ENCODE assay signal across 10 mouse cellular contexts in the genomic region with DNA sequence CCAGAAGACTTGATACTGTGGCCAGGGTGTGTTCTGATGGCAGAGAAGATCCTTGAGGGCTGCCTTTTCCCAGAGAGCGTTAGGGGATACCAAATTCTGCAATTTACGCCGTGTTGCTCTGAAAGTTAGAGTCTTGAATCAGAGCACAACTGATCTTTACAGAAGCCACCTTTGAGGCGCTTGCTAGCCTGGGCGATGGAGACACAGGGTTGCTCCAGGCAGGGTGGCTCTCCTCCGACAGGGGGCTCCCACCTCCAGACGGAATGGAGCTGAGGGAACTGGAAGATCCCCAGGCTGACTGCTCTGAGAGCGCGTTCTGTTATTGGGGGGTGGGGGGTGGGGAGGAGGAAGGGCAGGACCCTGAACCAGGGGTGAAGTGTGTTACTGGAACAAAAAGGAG. TPM values are rescaled to one million over a fixed set of nuclear protein-coding genes. Genes with fewer than 3 reads are reported as not detected.
DNase-seq lines count a peak whose midpoint lies in the region; ATAC-seq and TF ChIP-seq lines count a peak whose summit lies in the region.
"Had no signal": no experiment of that assay in that cellular context is flagged by ENCODE, and none has a peak within 500 bp of the region (broad histone marks: within the 10 kb centered on the region; RNA-seq: fewer than 3 reads in every experiment).

No protein-coding gene starts in this region.

- 2% methylated on average over 9 of the region's 9 CpGs for WGBS in forebrain, embryonic 10.5 days
- WGBS in hindbrain, postnatal 0 days, result 1% methylated on average over 9 of the region's 9 CpGs
- 4% methylated on average over 9 of the region's 9 CpGs for WGBS in limb, embryonic 10.5 days

- intact Hi-C loops in gastrocnemius, adult 2 months (cut with DNase I), result loop anchor here (5.0 kb wide), 1 partner anchor 41 kb away; no protein-coding TSS in a partner anchor

- peak overlapping the region; percentile 77 for H3K4me3 ChIP-seq in gastrocnemius, adult 2 months
- H3K4me3 ChIP-seq in forebrain, embryonic 10.5 days, result peak overlapping the region; percentile 72
- H3K4me3 ChIP-seq in hindbrain, postnatal 0 days (ENCODE audit: low read length), result peak overlapping the region; percentile 53
- H3K4me3 ChIP-seq in limb, embryonic 10.5 days, result peak overlapping the region; percentile 61; the same call in 1 of the 2 replicates

- H3K4me1 ChIP-seq in forebrain, embryonic 10.5 days, result peaks cover 24% of the 10 kb centered on the region
- no peaks in the 10 kb centered on the region for H3K4me1 ChIP-seq in hindbrain, postnatal 0 days (ENCODE audit: insufficient read depth, low read length)
- H3K4me1 ChIP-seq in limb, embryonic 10.5 days, result peaks cover 13% of the 10 kb centered on the region

- H3K9me3 ChIP-seq in forebrain, embryonic 10.5 days, result no peaks in the 10 kb centered on the region
- H3K9me3 ChIP-seq in hindbrain, postnatal 0 days (ENCODE audit: low read length), result no peaks in the 10 kb centered on the region
- H3K9me3 ChIP-seq in limb, embryonic 10.5 days (replicated peaks), result no peaks in the 10 kb centered on the region
- H3K9me3 ChIP-seq: liver, embryonic 15.5 days had no signal

- no peak; the same call in 1 of the 2 replicates for ATAC-seq in hindbrain, postnatal 0 days

- peak overlapping the region; percentile 96 for H3K4me2 ChIP-seq in hindbrain, postnatal 0 days (ENCODE audit: low read depth, low read length)

- DNase-seq in gastrocnemius, adult 2 months, result peak; percentile 55
- no peak for DNase-seq in gastrocnemius, postnatal 4 days (ENCODE audit: low spot score in 2 of 2)
- peak; percentile 64 for DNase-seq in Muller cell, postnatal 12 days (ENCODE audit: inconsistent ontology term)
- DNase-seq in forebrain, embryonic 10.5 days (ENCODE audit: extremely low spot score, low spot score), result peak; percentile 32
- peak; percentile 49 for DNase-seq in hindbrain, postnatal 0 days (ENCODE audit: low spot score)
- DNase-seq in limb, embryonic 10.5 days (ENCODE audit: low spot score), result no peak
- DNase-seq in retina, postnatal 1 day, result peak; percentile 55
- no peak for DNase-seq in spleen, postnatal 14 days (ENCODE audit: low spot score in 2 of 2)

- peak; percentile 46 for TF ChIP-seq CTCF in gastrocnemius, adult 2 months (IDR thresholded peaks at IDR 0.05)
- TF ChIP-seq CTCF in hindbrain, postnatal 0 days (IDR thresholded peaks at IDR 0.05; ENCODE audit: low read depth), result peak; percentile 56

- H3K36me3 ChIP-seq in forebrain, embryonic 10.5 days (replicated peaks), result no peaks in the 10 kb centered on the region
- no peaks in the 10 kb centered on the region for H3K36me3 ChIP-seq in hindbrain, postnatal 0 days (ENCODE audit: insufficient read depth, low read length)
- H3K36me3 ChIP-seq in limb, embryonic 10.5 days, result no peaks in the 10 kb centered on the region
- H3K36me3 ChIP-seq: liver, embryonic 15.5 days had no signal

- H3K27me3 ChIP-seq in forebrain, embryonic 10.5 days (ENCODE audit: poor library complexity, severe bottlenecking), result peaks cover 71% of the 10 kb centered on the region
- H3K27me3 ChIP-seq in hindbrain, postnatal 0 days (ENCODE audit: insufficient read depth, low read length), result peaks cover 13% of the 10 kb centered on the region
- H3K27me3 ChIP-seq in limb, embryonic 10.5 days (ENCODE audit: low read depth, poor library complexity, severe bottlenecking), result peaks cover 77% of the 10 kb centered on the region

- no peak overlapping the region for H3K9ac ChIP-seq in hindbrain, postnatal 0 days (replicated peaks; ENCODE audit: low read length)
- H3K9ac ChIP-seq: liver, embryonic 15.5 days had no signal

- peak overlapping the region; percentile 12 for H3K27ac ChIP-seq in gastrocnemius, adult 2 months
- no peak overlapping the region for H3K27ac ChIP-seq in forebrain, embryonic 10.5 days
- H3K27ac ChIP-seq in hindbrain, postnatal 0 days, result no peak overlapping the region
- no peak overlapping the region for H3K27ac ChIP-seq in limb, embryonic 10.5 days
- H3K27ac ChIP-seq: liver, embryonic 15.5 days had no signal

RNA-seq across cellular contexts. Expression of a gene that starts 0.9 kb away (rescaled TPM):
- total RNA-seq in gastrocnemius, adult 2 months (2021), result under 1 TPM; 0.36 to 0.67 TPM
- under 1 TPM; 0.73 to 0.93 TPM for total RNA-seq in gastrocnemius, postnatal 4 days (2021)
- polyA plus RNA-seq in forebrain, embryonic 10.5 days (2016; fragmentation: Nextera tagmentation; extraction: Ambion mirVana), result 0.17 and 0.21 TPM in 2 replicates
- total RNA-seq in hindbrain, postnatal 0 days (2014; rRNA removed), result 2.4 and 5.3 TPM in 2 replicates
- 1.6 and 1.9 TPM in 2 replicates for polyA plus RNA-seq in hindbrain, postnatal 0 days (2015; fragmentation: Nextera tagmentation; extraction: Ambion mirVana)
- polyA plus RNA-seq in limb, embryonic 10.5 days (2016; fragmentation: Nextera tagmentation; extraction: Ambion mirVana), result 0.05 TPM in 1 of 2 replicates, not detected in the other
- total RNA-seq: CH12.LX had no signal

Comparison
In these comparisons a context has a peak if more than half of its experiments do, and no peak if none do; other contexts are left out.
1. DNase-seq: peak in gastrocnemius, adult 2 months (single experiment), Muller cell, postnatal 12 days (single experiment), forebrain, embryonic 10.5 days (single experiment), hindbrain, postnatal 0 days (single experiment) and retina, postnatal 1 day (single experiment); none in gastrocnemius, postnatal 4 days (0 of 2), limb, embryonic 10.5 days (single experiment) and spleen, postnatal 14 days (0 of 2).
2. Peak in every context shown above with its lines, with median percentiles within 50 percentile points of each other: H3K4me3 ChIP-seq.